Mouse (Mus musculus) brain, embryonic 14.5 days (tissue): ENCODE results near the gene Gm45717.

Experiments used
- CTCF ChIP-seq: fragments of 200-500 bp; IDR thresholded peaks from 2 replicates; pipeline ENCODE4 v1.5.1; 2012; ENCODE audit warnings: inconsistent platforms, mild to moderate bottlenecking, moderate library complexity, borderline replicate concordance; ENCODE audit not compliant: insufficient read depth, insufficient read length; ENCODE audit errors: extremely low read depth
- POLR2A ChIP-seq: fragments of 200-500 bp; IDR thresholded peaks from 2 replicates; pipeline ENCODE4 v1.6.1; 2012; ENCODE audit warnings: mild to moderate bottlenecking, inconsistent platforms, borderline replicate concordance; ENCODE audit not compliant: poor library complexity, insufficient read depth, insufficient read length, severe bottlenecking; ENCODE audit errors: extremely low read depth

DNA sequence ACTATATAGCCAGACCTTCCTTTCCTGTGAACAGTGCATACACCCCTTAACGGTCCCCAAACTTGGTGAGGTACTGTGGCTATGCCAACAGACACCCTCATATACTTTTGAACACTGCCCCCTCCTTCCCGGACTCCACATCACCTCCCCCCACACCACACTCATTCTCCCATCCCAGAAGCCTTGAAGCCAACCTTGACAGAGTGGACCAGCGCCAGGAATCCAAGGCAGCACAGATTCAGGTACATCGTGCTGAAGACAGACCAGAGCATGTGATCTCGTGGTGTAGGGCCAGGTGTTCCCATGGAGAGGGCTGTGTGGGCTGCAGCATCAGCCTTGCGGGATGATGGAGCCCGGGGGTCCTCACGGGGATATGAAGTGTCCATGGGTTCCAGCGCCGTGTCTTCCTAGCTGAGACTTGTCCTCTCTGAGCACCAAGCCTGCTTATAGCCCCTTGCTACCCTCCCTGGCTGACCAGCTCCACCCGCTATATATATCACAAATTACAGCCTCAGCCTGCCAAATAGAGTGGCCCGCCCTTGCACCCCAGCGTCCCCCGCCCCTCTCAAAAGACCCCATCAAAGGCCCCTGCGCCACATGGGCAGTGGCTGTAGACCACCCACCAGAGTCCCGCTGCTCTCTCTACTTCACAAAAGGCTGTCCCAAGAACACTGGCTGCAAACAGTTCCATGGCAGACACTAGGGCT is 5.8 kb downstream of the Gm45717 start, which contains the start of gene Ifitm5:
- TF ChIP-seq CTCF (no peak), POLR2A (no peak)
